Mouse (Mus musculus): Measurements from ENCODE around the gene Pck1. TPM values are rescaled to one million over a fixed set of nuclear protein-coding genes. Genes with fewer than 3 reads are reported as not detected.

Gene Pck1
- total RNA-seq, 2 experiments from 2014 or later: 2.8 to 8.8 TPM

DNA sequence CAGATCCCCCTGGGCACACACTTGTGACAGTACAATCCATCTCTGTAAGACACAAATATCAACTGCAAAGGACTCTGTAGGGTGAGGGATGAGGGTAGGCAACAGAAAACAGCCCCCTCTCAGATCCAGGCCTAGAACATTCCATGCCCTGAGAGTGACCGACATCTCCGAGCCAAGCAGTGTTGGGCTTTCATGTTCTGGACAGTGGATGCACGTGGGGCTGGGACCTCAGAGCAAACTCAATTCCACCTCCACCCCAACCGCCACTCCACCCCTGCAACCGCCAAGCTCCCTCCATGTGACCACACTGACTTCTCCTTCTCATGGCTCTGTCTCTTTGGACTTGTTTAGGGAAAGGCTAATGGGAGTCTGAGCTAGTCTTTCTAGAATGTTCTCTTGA lies 19.1 kb downstream of the Pck1 start:
- no peak for DNase-seq
- intact Hi-C loops (cut with DNase I): no loop called here

- DNase-seq: peak in 1 of 2 experiments; percentile 11
- intact Hi-C loops (cut with DNase I): no loop called here
Measured at GRCm38 (mm10) chr2:173172386-173172785, 19.5 kb downstream of the Pck1 start.

GRCm38 (mm10) chr2:173173008-173173407 lies 20.2 kb downstream of the Pck1 start:
- DNase-seq: peak in 1 of 2 experiments; percentile 13
- intact Hi-C loops (cut with DNase I): no loop called here

DNA sequence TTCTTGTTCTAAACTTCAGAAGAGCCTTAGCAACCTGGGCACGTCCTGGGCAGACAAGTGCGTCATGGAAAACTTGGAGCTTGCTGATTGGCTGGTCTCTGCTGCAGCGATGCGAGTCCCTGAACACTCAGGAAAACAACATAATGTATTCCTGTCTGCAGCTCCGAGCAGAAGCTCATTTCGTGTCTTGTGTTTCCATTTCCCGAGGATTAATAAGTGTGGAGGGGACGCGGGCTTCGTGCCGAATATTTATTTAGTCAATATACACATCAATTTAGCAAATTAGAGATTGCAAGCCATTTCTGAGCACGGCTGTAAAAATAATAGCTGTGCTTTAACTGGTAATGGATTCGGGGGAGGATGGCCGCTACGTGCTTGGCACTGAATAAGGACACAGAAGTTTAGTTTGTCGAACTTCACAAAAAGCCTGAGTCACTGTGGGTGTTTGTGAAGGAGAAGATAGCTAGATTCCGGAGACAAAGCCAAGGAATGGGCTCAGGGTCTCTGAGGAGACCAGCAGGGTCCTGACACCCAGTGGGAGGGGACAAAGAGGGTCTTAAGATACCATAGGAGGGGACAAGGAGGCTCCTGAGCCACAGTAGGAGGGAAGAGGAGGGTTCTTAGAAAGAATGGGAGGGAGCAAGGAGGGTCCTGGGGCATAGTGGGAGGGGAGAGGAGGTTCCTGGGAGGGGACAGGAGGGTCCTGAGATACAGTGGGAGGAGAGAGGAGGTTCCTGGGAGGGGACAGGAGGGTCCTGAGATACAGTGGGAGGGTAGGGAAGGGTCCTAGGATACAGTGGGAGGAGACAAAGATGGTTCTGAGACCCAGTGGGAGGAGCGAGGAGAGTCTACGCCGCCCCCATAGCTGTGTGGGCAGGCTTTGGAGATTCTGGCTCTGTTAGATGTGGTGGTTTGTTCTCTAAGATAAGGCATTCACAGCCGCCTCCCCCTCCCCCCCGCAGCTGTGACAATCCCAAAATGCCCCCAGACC lies 21.0 kb downstream of the Pck1 start:
- intact Hi-C loops (cut with DNase I): no loop called here

GRCm38 (mm10) chr2:173174569-173174968 lies 21.7 kb downstream of the Pck1 start:
- intact Hi-C loops (cut with DNase I): no loop called here
- peak in 1 of 2 experiments; percentile 5 for DNase-seq

More for the DNA sequence above, 21.0 kb downstream of the Pck1 start:
- DNase-seq: peak in 1 of 2 experiments; percentile 11

DNA sequence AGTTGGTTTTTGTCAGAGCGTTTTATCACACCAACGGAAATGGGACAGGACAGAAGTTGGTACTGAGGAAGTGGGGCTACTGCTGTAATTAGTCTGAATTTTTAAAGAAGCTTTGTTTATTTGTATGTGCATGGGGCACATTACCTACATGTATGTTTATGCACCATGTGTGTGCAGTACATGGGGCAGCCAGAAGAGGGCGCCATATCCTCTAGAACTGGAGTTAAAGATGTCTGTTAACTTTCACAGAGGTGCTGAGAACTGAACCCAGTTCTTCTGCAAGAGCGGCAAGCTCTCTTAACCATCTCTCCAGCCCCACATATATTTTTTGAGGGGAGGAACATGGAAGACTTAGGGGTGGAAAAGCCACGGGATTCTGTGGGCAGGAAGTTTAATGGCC lies 22.9 kb downstream of the Pck1 start:
- peak in 1 of 2 experiments; percentile 4 for DNase-seq
- intact Hi-C loops (cut with DNase I): no loop called here

GRCm38 (mm10) chr2:173177481-173177880 lies 24.6 kb downstream of the Pck1 start:
- intact Hi-C loops (cut with DNase I): no loop called here
- DNase-seq: no peak

DNA sequence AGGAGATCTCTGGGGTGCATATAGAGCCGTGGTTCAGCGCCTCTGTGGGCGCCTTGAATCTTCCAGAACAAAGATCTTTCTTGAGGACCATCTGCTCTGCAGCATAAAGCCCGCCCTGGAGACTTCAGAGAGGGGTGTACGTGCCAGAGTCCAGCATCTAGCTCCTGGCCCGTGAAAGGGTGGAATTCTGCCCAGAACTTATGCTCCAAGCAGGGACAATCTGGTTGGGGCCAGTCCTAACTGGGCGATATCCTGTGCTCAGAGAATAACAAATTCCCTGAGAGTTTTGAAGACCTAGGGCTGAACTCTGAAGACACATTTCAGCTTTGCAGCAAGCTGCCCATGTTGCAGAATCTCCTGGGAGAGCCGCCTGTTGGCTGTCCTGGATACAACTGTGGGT lies 25.1 kb downstream of the Pck1 start:
- intact Hi-C loops (cut with DNase I): no loop called here
- DNase-seq: peak in 1 of 2 experiments; percentile 14

DNA sequence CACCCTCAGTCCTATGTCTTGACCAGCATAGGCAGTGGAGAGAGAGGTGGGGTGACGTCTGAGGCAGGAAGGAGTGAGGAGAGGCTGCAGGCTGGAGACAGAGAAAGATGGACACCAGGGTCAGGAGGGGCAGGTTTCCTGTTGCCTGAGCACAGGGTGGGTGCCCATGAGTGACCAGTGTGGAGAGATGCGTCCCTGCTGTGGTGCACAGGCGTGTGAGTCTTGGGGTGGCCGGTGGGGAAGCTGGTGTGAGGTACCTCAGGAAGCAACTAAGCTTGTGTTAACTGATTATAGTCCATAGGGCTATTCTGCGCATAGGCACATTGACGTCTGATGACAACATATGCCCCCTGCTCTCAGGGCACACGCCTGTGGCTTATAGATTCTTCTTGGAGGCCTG lies 26.2 kb downstream of the Pck1 start:
- intact Hi-C loops (cut with DNase I): no loop called here
- DNase-seq: no peak

DNA sequence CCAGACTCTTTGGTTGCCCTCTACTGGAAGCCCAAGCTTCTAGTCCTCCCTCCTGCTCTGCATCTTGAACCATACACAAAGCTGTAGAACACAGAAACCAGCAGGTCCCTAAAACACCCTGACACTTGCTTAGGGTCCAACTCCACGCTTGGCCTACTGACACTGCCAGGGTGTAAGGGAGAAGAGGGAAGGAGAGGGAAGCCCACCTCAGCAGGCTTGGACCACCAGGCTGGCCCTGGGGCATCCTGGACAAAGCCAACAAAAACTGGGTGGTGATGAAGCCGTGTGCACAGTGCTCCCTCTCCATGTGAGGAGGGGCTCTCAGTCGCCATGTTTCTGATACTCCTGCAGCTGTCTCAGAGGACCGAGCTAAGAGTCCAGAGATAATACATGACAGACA lies 27.2 kb downstream of the Pck1 start:
- DNase-seq: no peak
- intact Hi-C loops (cut with DNase I): loop anchor here (10.0 kb wide), 1 partner anchor 185 kb away; no protein-coding TSS in a partner anchor

DNA sequence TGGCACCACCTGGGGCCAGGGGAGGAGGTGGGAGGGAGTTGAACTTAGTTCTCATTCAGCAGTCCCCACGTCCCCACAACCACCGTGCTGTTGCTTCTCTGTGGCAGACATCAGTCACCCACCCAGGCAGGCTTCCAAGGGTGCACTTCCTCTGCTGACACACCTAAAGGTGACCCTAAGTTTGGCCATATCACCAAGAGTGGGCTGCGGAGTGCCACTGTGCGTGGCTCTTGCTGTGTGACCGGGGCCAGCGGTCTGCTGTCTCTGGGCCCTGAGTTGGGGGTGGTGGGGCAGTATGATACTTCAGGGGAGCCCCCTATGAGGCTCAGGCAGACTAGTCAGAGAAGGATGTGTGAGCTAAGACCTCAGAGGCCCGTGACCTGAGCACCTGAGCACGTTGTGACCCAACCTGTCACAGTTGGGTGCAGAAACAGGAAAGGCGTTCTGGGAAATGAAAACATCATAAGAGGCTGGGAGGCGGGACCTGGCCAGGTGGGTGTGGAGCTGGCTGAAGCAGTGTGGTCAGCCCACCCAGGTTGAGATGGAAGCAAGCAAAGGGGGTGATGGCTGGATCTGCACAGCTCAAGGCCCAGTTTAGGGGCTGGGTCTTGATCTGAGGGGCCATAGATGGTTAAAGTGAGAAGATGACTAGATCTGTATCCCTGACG lies 28.0 kb downstream of the Pck1 start:
- DNase-seq: no peak
- intact Hi-C loops (cut with DNase I): loop anchor here (10.0 kb wide), 1 partner anchor 186 kb away; no protein-coding TSS in a partner anchor

GRCm38 (mm10) chr2:173181486-173181885 lies 28.6 kb downstream of the Pck1 start:
- DNase-seq: no peak
- intact Hi-C loops (cut with DNase I): loop anchor here (10.0 kb wide), 1 partner anchor 187 kb away; no protein-coding TSS in a partner anchor

GRCm38 (mm10) chr2:173181901-173182300 lies 29.1 kb downstream of the Pck1 start:
- intact Hi-C loops (cut with DNase I): loop anchor here (10.0 kb wide), 1 partner anchor 187 kb away; no protein-coding TSS in a partner anchor
- no peak for DNase-seq

- intact Hi-C loops (cut with DNase I): loop anchor here (1.0 to 10.0 kb wide), 2 partner anchors 75 to 188 kb away; no protein-coding TSS in a partner anchor
- DNase-seq: peak in 1 of 2 experiments; percentile 4
Measured at GRCm38 (mm10) chr2:173182796-173183195, 29.9 kb downstream of the Pck1 start.

DNA sequence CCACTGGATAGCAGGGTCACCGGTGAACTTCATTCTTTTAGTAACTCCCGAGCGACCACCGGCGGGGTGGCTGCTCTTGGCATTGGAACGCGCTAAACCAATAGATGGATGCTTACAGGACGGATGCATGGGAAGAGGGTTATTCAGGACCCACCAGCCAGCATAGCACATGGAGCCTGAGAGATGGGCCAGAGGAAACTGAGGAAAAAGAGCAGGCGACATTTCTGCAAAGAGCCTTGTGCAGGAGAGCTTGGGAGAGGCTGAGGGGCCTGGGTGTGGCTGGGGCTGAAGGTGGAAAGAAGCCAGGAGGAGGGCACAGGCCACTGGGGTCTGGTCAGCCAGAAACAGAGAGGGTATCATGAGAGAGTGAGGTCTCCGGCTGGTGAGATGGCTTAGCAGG lies 30.5 kb downstream of the Pck1 start:
- peak in 1 of 2 experiments; percentile 8 for DNase-seq
- intact Hi-C loops (cut with DNase I): loop anchor here (1.0 to 10.0 kb wide), 2 partner anchors 76 to 189 kb away; no protein-coding TSS in a partner anchor

GRCm38 (mm10) chr2:173183836-173184460 lies 31.1 kb downstream of the Pck1 start:
- DNase-seq: peak; percentile 51 to 52
- intact Hi-C loops (cut with DNase I): loop anchor here (1.0 to 10.0 kb wide), 2 partner anchors 77 to 189 kb away; no protein-coding TSS in a partner anchor

- DNase-seq: peak in 1 of 2 experiments; percentile 9
- intact Hi-C loops (cut with DNase I): loop anchor here (10.0 kb wide), 1 partner anchor 190 kb away; no protein-coding TSS in a partner anchor
Measured at GRCm38 (mm10) chr2:173184475-173185080, 31.7 kb downstream of the Pck1 start.

DNA sequence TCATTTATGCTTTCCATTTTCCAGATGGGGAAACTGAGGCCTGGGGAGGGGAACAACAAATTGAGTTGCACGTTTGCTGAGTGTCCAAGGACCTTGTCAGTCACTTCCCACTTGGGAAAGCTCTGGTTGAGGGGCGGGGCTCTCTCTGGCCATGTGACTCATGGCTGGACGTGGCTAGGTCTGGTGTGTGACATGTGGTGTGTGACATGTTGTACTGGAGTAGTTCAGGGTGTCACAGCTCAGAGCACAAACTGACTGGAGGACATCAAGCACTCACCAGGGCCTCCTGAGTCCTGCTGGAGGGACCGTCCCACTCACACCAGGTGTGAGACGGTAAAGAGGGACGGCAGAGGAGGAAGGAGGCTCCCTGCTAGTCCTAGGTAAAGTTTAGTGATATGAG lies 32.4 kb downstream of the Pck1 start:
- intact Hi-C loops (cut with DNase I): loop anchor here (10.0 kb wide), 1 partner anchor 190 kb away; no protein-coding TSS in a partner anchor
- DNase-seq: peak in 1 of 2 experiments; percentile 6

Measured in gastrocnemius, postnatal 36 days (tissue).